Mouse (Mus musculus) macrophage (primary cell): ENCODE measurements around the gene Nat14. TPM values are rescaled to one million over a fixed set of nuclear protein-coding genes. Genes with fewer than 3 reads are reported as not detected.
"Not testable (repeated sequence)": the region's sequence is repeated elsewhere in the genome, so short reads cannot be mapped to it uniquely, and the experiment has no call there.

Experiments
- H3K27ac ChIP-seq: fragments of 350-480 bp; formaldehyde crosslinking; 2 replicates; pipeline ENCODE4 v1.9.0; 2021
- H3K36me3 ChIP-seq: fragments of 350-480 bp; formaldehyde crosslinking; 2 replicates; pipeline ENCODE4 v1.9.0; 2021; ENCODE audit errors: inconsistent target
- H3K4me3 ChIP-seq: fragments of 350-480 bp; formaldehyde crosslinking; 2 replicates; pipeline ENCODE4 v1.9.0; 2021; ENCODE audit errors: inconsistent target
- H3K79me2 ChIP-seq: fragments of 350-480 bp; formaldehyde crosslinking; 2 replicates; pipeline ENCODE4 v1.9.0; 2021; ENCODE audit errors: inconsistent target
- WGBS: methylation state at CpG from one replicate; pipeline ENCODE4 v1.1.7; 2026; ENCODE audit warnings: inconsistent platforms; ENCODE audit not compliant: missing documents; 5-methylcytosine and 5-hydroxymethylcytosine counted together
- polyA plus RNA-seq: library from polyadenylated mRNA; stranded (reverse); fragments of 250-400 nt; gene quantifications from 3 replicates; pipeline ENCODE4 v1.2.4, GENCODE M21; 2018; ENCODE audit warnings: inconsistent platforms
- total RNA-seq, 78 experiments: library from RNA; depleted of rRNA; stranded (reverse); fragments of 250-400 nt; gene quantifications; 1 replicate in 9 of 78; 2 replicates in 24 of 78; 3 replicates in 43 of 78; 4 replicates in 2 of 78; pipeline ENCODE4 v1.2.4; 2018; ENCODE audit warnings: inconsistent platforms in 56 of 78

Gene Nat14
- total RNA-seq (2018; cell fraction: chromatin; rRNA removed), result 1 to 10 TPM in 25 of 26 experiments, under 1 TPM in 1; 0.46 to 7.4 (median 3.0) TPM
- under 1 TPM; 0.09 to 0.71 (median 0.34) TPM for total RNA-seq (2018; cell fraction: cytosol; rRNA removed)
- 1 to 10 TPM in 18 of 26 experiments, under 1 TPM in 8; 0.36 to 6.6 (median 1.8) TPM for total RNA-seq (2018; cell fraction: nucleus; rRNA removed)
- polyA plus RNA-seq, result 0.15 to 1.1 TPM (median 0.17 TPM) in 3 replicates

GRCm38 (mm10) chr7:4921824-4922482 lies at the start of gene Nat14:
Gene Nat14 (plus strand): TSS chr7:4922028.
- 47% methylated on average over 8 of the region's 8 CpGs for WGBS
- Histone ChIP-seq H3K4me3 (no peak within 1 kb of the TSS), H3K27ac (no peak within 1 kb of the TSS), H3K36me3 (peaks cover 20% of the 10 kb centered on the region; the same call in 1 of the 2 replicates), H3K79me2 (peaks cover 15% of the 10 kb centered on the region)

GRCm38 (mm10) chr7:4876753-4877221 lies 45.0 kb upstream of the Nat14 start, which contains the start of gene Isoc2a:
Gene Isoc2a (plus strand): TSS chr7:4877153.
- peak within 1 kb of the TSS; percentile 49 for H3K27ac ChIP-seq
- WGBS, result 2% methylated on average over 21 of the region's 22 CpGs
- H3K4me3 ChIP-seq, result peak within 1 kb of the TSS; percentile 74
- H3K79me2 ChIP-seq, result no peaks in the 10 kb centered on the region
- no peaks in the 10 kb centered on the region for H3K36me3 ChIP-seq

- H3K79me2 ChIP-seq, result no peaks in the 10 kb centered on the region
- 6% methylated on average over 11 of the region's 11 CpGs for WGBS
- peak overlapping the region; percentile 49 for H3K27ac ChIP-seq
- no peaks in the 10 kb centered on the region for H3K36me3 ChIP-seq
- H3K4me3 ChIP-seq, result peak overlapping the region; percentile 74
Observed at GRCm38 (mm10) chr7:4877226-4877625, 44.6 kb upstream of the Nat14 start.

- Histone ChIP-seq H3K36me3 (no peaks in the 10 kb centered on the region), H3K27ac (no peak overlapping the region), H3K4me3 (no peak overlapping the region), H3K79me2 (no peaks in the 10 kb centered on the region)
Observed at GRCm38 (mm10) chr7:4878186-4878585, 43.6 kb upstream of the Nat14 start.

GRCm38 (mm10) chr7:4879036-4879435 lies 42.8 kb upstream of the Nat14 start:
- H3K4me3 ChIP-seq, H3K27ac ChIP-seq, H3K36me3 ChIP-seq, H3K79me2 ChIP-seq: not testable (repeated sequence)
- WGBS, result 100% methylated on average over 1 of the region's 1 CpGs

- no peak overlapping the region for H3K27ac ChIP-seq
- no peak overlapping the region for H3K4me3 ChIP-seq
- WGBS, result 90% methylated on average over 4 of the region's 4 CpGs
- peaks cover 2% of the 10 kb centered on the region; the same call in 1 of the 2 replicates for H3K36me3 ChIP-seq
- H3K79me2 ChIP-seq, result peaks cover 8% of the 10 kb centered on the region; the same call in 1 of the 2 replicates
Observed at GRCm38 (mm10) chr7:4886680-4887079, 35.1 kb upstream of the Nat14 start.

- 97% methylated on average over 8 of the region's 11 CpGs for WGBS
- Histone ChIP-seq H3K79me2 (no peaks in the 10 kb centered on the region), H3K27ac (no peak overlapping the region), H3K4me3 (no peak overlapping the region), H3K36me3 (peaks cover 6% of the 10 kb centered on the region; the same call in 1 of the 2 replicates)
Observed at GRCm38 (mm10) chr7:4895186-4895585, 26.6 kb upstream of the Nat14 start.

- H3K36me3 ChIP-seq, result no peaks in the 10 kb centered on the region
- H3K4me3 ChIP-seq, result no peak overlapping the region
- no peak overlapping the region for H3K27ac ChIP-seq
- 74% methylated on average over 16 of the region's 18 CpGs for WGBS
- no peaks in the 10 kb centered on the region for H3K79me2 ChIP-seq
Observed at GRCm38 (mm10) chr7:4898851-4899648, 22.8 kb upstream of the Nat14 start.

- H3K79me2 ChIP-seq, result no peaks in the 10 kb centered on the region
- H3K4me3 ChIP-seq, result no peak overlapping the region
- WGBS, result 17% methylated on average over 19 of the region's 19 CpGs
- no peak overlapping the region for H3K27ac ChIP-seq
- no peaks in the 10 kb centered on the region for H3K36me3 ChIP-seq
Observed at GRCm38 (mm10) chr7:4899649-4900522, 21.9 kb upstream of the Nat14 start.

- H3K36me3 ChIP-seq, result no peaks in the 10 kb centered on the region
- no peak overlapping the region for H3K27ac ChIP-seq
- no peak overlapping the region for H3K4me3 ChIP-seq
- no peaks in the 10 kb centered on the region for H3K79me2 ChIP-seq
- WGBS, result 34% methylated on average over 9 of the region's 11 CpGs
Observed at GRCm38 (mm10) chr7:4900523-4900851, 21.3 kb upstream of the Nat14 start.

- no peak overlapping the region for H3K4me3 ChIP-seq
Observed at GRCm38 (mm10) chr7:4901171-4901570, 20.7 kb upstream of the Nat14 start.

GRCm38 (mm10) chr7:4902404-4902803 lies 19.4 kb upstream of the Nat14 start:
- H3K27ac ChIP-seq, result no peak overlapping the region
- no peak overlapping the region for H3K4me3 ChIP-seq
- H3K36me3 ChIP-seq, result no peaks in the 10 kb centered on the region
- H3K79me2 ChIP-seq, result no peaks in the 10 kb centered on the region
- WGBS, result 93% methylated on average over 9 of the region's 9 CpGs

More at GRCm38 (mm10) chr7:4901171-4901570, 20.7 kb upstream of the Nat14 start:
- H3K36me3 ChIP-seq, result no peaks in the 10 kb centered on the region
- WGBS, result 68% methylated on average over 4 of the region's 8 CpGs
- no peaks in the 10 kb centered on the region for H3K79me2 ChIP-seq
- no peak overlapping the region for H3K27ac ChIP-seq

GRCm38 (mm10) chr7:4906466-4906950 lies 15.3 kb upstream of the Nat14 start, which contains the start of gene Gm36210:
Gene Gm36210 (minus strand): TSS chr7:4906516.
- 90% methylated on average over 10 of the region's 10 CpGs for WGBS
- H3K4me3 ChIP-seq, result no peak within 1 kb of the TSS
- H3K36me3 ChIP-seq, result no peaks in the 10 kb centered on the region

GRCm38 (mm10) chr7:4911561-4911960 lies 10.3 kb upstream of the Nat14 start:
- H3K4me3 ChIP-seq, result no peak overlapping the region
- WGBS, result 52% methylated on average over 9 of the region's 9 CpGs

More at GRCm38 (mm10) chr7:4906466-4906950, 15.3 kb upstream of the Nat14 start, which contains the start of gene Gm36210:
- Histone ChIP-seq H3K79me2 (no peaks in the 10 kb centered on the region), H3K27ac (no peak within 1 kb of the TSS)

More at GRCm38 (mm10) chr7:4911561-4911960, 10.3 kb upstream of the Nat14 start:
- Histone ChIP-seq H3K79me2 (peaks cover 11% of the 10 kb centered on the region), H3K27ac (no peak overlapping the region), H3K36me3 (no peaks in the 10 kb centered on the region)
